Mouse (Mus musculus): Measurements from ENCODE around the gene Cntrl.

DNA sequence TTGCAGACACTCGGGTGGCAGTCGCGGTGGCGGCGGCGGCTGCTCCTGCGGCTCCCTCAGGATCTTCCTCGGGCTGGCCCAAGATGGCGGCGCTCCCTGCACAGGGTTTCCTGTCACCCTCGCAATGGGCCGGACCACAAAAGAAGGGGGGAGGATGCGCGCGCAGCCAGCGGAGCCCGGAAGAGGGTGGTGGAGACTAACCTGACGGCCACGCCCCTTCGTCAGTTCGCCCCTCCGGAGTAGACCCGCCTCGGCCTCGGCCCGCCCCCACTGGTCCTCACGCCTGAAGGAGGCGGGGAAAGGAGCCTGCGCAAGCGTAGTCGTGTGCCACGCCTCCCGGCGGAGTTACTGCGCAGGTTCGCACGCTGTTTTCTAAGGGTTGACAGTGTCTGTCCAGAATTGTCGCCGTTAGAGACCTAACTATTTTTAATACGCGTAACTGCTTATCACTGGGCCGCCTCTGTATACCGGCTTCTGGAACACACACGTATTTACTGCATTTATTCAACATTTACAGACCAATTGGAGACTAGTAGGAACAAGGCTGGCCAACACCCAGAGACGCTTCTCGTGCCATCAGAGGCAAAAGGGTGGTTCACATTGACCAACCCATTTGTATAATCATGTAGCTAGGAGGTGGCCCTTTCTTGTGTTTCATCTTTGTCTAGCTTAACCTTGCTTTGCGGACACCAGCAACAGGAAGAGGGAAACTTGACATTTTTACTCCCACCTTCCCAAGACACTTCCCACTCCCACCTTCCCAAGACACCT is 91.8 kb downstream of the Cntrl start, which contains the start of gene Rab14:
- TF ChIP-seq NANOG (IDR thresholded peaks at IDR 0.05; ENCODE audit: borderline replicate concordance, low read length) (no peak), CTCF (conservative IDR thresholded peaks at IDR 0.05; ENCODE audit: low read length) (no peak)

Measured in E14TG2a.4 (cell line).